Mouse (Mus musculus) hindbrain, postnatal 0 days (tissue): ENCODE data around the gene Carns1. TPM values are rescaled to one million over a fixed set of nuclear protein-coding genes. Genes with fewer than 3 reads are reported as not detected.

Experiments used
- ATAC-seq: fragments of 200-750 bp; cut with Nextera tagmentation; 2 replicates; pipeline ENCODE4 v1.8.0; 2017; ENCODE audit warnings: mild to moderate bottlenecking, moderate TSS enrichment, moderate library complexity
- DNase-seq: peaks from one replicate; pipeline ENCODE4 v3.0.0-alpha.2; 2015; ENCODE audit warnings: low spot score
- H3K27ac ChIP-seq: fragments of 300-500 bp; sonication (generic); 2 replicates; pipeline ENCODE4 v1.5.1; 2014; ENCODE audit warnings: mild to moderate bottlenecking
- H3K27me3 ChIP-seq: fragments of 300-500 bp; sonication (generic); 2 replicates; pipeline ENCODE4 v1.6.1; 2014; ENCODE audit warnings: low read length, mixed read lengths; ENCODE audit not compliant: insufficient read depth
- H3K36me3 ChIP-seq: fragments of 300-500 bp; sonication (generic); 2 replicates; pipeline ENCODE4 v1.6.1; 2014; ENCODE audit warnings: low read length, mixed read lengths; ENCODE audit not compliant: insufficient read depth
- H3K4me1 ChIP-seq: fragments of 300-500 bp; sonication (generic); 2 replicates; pipeline ENCODE4 v1.6.1; 2014; ENCODE audit warnings: antibody characterized with exemption, low read length, mixed read lengths; ENCODE audit not compliant: insufficient read depth
- H3K4me2 ChIP-seq: fragments of 300-500 bp; sonication (generic); 2 replicates; pipeline ENCODE4 v1.6.1; 2014; ENCODE audit warnings: low read depth, mild to moderate bottlenecking, low read length, moderate library complexity, mixed read lengths
- H3K4me3 ChIP-seq: fragments of 300-500 bp; sonication (generic); 2 replicates; pipeline ENCODE4 v1.5.1; 2014; ENCODE audit warnings: low read length
- H3K9ac ChIP-seq: fragments of 300-500 bp; sonication (generic); replicated peaks from 2 replicates; pipeline ENCODE4 v1.6.1; 2014; ENCODE audit warnings: mild to moderate bottlenecking, low read length, moderate library complexity, mixed read lengths
- H3K9me3 ChIP-seq: fragments of 300-500 bp; sonication (generic); 2 replicates; pipeline ENCODE4 v1.6.1; 2016; ENCODE audit warnings: low read length, mixed read lengths
- CTCF ChIP-seq: IDR thresholded peaks from 2 replicates; pipeline ENCODE4 v1.5.1; 2016; ENCODE audit warnings: antibody characterized with exemption, control low read depth, low read depth
- WGBS: fragments of 180-500 bp; shearing (Covaris S2); extraction: QIAGEN DNeasy Blood & Tissue Kit; methylation state at CpG from one replicate; pipeline ENCODE4 v1.1.7; 2014; 5-methylcytosine and 5-hydroxymethylcytosine counted together
- polyA plus RNA-seq: library from polyadenylated mRNA; unstranded; fragments of >200 nt; fragmentation: Nextera tagmentation; extraction: Ambion mirVana; gene quantifications from 2 replicates; pipeline ENCODE4 v1.2.1, GENCODE M21; 2015
- total RNA-seq: library from RNA; depleted of rRNA; stranded (reverse); fragments of >200 nt; gene quantifications from 2 replicates; pipeline ENCODE4 v1.2.3, GENCODE M21; 2014

Carns1 gene
- total and polyA plus RNA-seq, 2 experiments from 2014 or later = 7.5 to 8.3 TPM

DNA sequence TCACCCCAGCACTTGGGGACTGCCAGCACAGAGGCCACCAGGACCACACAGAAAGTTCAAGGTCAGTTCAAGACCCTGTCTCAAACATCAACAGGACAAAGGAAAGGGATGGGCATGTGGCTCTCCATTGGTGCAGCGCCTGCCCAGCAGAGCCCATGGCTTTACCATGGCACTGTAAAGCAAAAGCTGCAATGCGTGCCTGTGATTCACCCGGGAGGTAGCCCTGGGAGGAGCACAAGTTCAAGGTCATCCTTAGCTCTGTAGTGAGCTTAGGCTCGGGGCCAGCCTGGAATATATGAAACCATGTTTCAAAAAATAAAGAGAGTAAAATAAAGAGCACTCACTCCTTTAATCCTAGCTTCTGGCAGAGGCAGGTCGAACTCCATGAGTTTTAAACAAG is 23.4 kb downstream of the Carns1 start:
- Histone ChIP-seq H3K27ac (no peak overlapping the region), H3K36me3 (peaks cover 13% of the 10 kb centered on the region; the same call in 1 of the 2 replicates), H3K4me3 (no peak overlapping the region), H3K9ac (no peak overlapping the region), H3K9me3 (no peaks in the 10 kb centered on the region), H3K27me3 (no peaks in the 10 kb centered on the region), H3K4me1 (peaks cover 14% of the 10 kb centered on the region), H3K4me2 (no peak overlapping the region)
- ATAC-seq (no peak), DNase-seq (no peak)
- TF ChIP-seq CTCF = no peak
- 87% methylated on average over 5 of the region's 5 CpGs for WGBS

GRCm38 (mm10) chr19:4151488-4151860 is 23.8 kb downstream of the Carns1 start:
- ATAC-seq = no peak
- H3K4me3 ChIP-seq = no peak overlapping the region
- peaks cover 9% of the 10 kb centered on the region; the same call in 1 of the 2 replicates for H3K36me3 ChIP-seq
- no peak for TF ChIP-seq CTCF
- no peak overlapping the region for H3K27ac ChIP-seq
- no peak overlapping the region for H3K4me2 ChIP-seq
- no peak overlapping the region for H3K9ac ChIP-seq
- no peaks in the 10 kb centered on the region for H3K9me3 ChIP-seq
- WGBS = 72% methylated on average over 5 of the region's 5 CpGs
- no peak for DNase-seq
- H3K27me3 ChIP-seq = no peaks in the 10 kb centered on the region
- peaks cover 14% of the 10 kb centered on the region for H3K4me1 ChIP-seq

GRCm38 (mm10) chr19:4150567-4151487 is 24.5 kb downstream of the Carns1 start:
- Histone ChIP-seq H3K9ac (no peak overlapping the region), H3K27ac (no peak overlapping the region), H3K27me3 (no peaks in the 10 kb centered on the region), H3K4me1 (peaks cover 14% of the 10 kb centered on the region), H3K4me3 (no peak overlapping the region), H3K36me3 (peaks cover 9% of the 10 kb centered on the region; the same call in 1 of the 2 replicates), H3K4me2 (no peak overlapping the region), H3K9me3 (no peaks in the 10 kb centered on the region)
- DNase-seq (no peak), ATAC-seq (no peak)
- 85% methylated on average over 22 of the region's 22 CpGs for WGBS
- no peak for TF ChIP-seq CTCF

DNA sequence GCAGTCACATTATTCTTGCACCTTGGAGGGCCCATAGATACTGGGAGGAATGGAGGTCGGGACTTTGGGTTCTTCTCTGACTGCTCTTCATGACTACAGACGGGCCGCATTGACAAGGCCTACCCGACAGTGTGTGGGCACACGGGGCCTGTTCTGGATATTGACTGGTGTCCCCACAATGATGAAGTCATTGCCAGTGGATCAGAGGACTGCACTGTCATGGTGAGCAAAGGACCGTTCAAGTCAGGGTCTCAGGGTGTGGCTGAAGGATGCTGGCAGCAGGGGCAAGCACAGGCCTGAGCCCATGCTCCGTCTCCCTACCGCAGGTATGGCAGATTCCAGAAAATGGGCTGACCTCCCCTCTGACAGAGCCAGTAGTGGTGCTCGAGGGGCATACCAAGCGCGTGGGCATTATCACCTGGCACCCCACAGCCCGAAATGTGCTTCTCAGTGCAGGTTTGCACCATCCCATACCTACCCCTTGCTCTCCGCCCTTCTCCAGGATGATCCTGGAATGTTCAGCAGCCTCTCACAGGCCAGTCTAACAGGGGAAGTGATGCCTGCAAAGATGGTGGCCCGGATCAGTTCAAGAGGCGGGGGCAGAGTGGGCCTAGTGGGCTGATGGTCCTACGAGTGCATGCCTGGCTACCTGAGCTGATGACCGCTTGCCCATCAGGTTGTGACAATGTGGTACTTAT is 25.4 kb downstream of the Carns1 start:
- WGBS = 94% methylated on average over 17 of the region's 17 CpGs
- no peaks in the 10 kb centered on the region for H3K9me3 ChIP-seq
- peak overlapping the region; percentile 87; the same call in 1 of the 2 replicates for H3K4me2 ChIP-seq
- ATAC-seq (no peak), DNase-seq (no peak)
- no peak overlapping the region for H3K4me3 ChIP-seq
- no peaks in the 10 kb centered on the region for H3K27me3 ChIP-seq
- H3K27ac ChIP-seq = no peak overlapping the region
- no peak overlapping the region for H3K9ac ChIP-seq
- TF ChIP-seq CTCF = no peak
- peaks cover 14% of the 10 kb centered on the region for H3K4me1 ChIP-seq
- peaks cover 9% of the 10 kb centered on the region; the same call in 1 of the 2 replicates for H3K36me3 ChIP-seq

DNA sequence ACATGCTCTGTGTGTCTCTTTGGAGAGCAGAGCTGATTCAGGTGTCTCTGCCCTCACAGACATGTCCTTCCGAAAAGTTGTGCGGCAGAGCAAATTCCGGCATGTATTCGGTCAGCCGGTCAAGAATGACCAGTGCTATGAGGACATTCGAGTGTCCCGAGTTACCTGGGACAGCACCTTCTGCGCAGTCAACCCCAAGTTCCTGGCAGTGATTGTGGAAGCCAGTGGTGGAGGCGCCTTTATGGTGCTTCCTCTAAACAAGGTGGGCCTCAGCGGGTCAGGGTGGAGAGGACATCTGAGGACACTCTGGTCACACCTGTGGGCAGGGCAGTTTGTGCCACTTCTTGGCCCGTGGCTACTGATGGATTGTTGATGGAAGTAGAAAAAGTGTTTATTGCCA is 26.0 kb downstream of the Carns1 start:
- WGBS = 91% methylated on average over 11 of the region's 11 CpGs
- no peak for ATAC-seq
- peaks cover 9% of the 10 kb centered on the region; the same call in 1 of the 2 replicates for H3K36me3 ChIP-seq
- H3K27me3 ChIP-seq = no peaks in the 10 kb centered on the region
- H3K4me2 ChIP-seq = peak overlapping the region; percentile 87
- H3K9me3 ChIP-seq = no peaks in the 10 kb centered on the region
- H3K4me1 ChIP-seq = peaks cover 14% of the 10 kb centered on the region
- DNase-seq = no peak
- H3K9ac ChIP-seq = peak overlapping the region; percentile 90
- no peak for TF ChIP-seq CTCF
- H3K4me3 ChIP-seq = peak overlapping the region; percentile 92
- H3K27ac ChIP-seq = peak overlapping the region; percentile 79; the same call in 1 of the 2 replicates

DNA sequence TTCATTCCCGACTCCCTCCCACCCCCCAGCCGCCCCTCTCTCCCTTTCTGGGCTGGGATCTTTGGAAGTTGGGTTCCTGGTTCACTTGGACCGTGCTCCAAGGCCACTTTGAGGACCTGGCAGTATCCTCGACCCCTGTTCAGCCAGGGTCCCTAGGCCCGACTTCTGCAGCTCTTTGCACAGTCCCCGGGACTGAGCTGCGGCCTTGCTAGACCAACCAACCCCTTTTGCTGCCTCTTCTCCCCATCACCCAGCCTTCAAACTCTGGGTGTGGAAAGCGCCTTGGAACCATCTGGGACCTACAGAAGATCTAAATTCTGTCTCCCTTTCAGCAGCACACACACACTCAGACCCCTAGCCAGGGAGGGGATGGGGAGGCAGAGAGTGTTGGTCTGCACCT is 26.5 kb downstream of the Carns1 start:
- H3K9me3 ChIP-seq = no peaks in the 10 kb centered on the region
- H3K36me3 ChIP-seq = peaks cover 9% of the 10 kb centered on the region; the same call in 1 of the 2 replicates
- peak overlapping the region; percentile 90 for H3K9ac ChIP-seq
- H3K4me2 ChIP-seq = peak overlapping the region; percentile 87
- no peak for DNase-seq
- H3K27me3 ChIP-seq = no peaks in the 10 kb centered on the region
- peak overlapping the region; percentile 79 for H3K27ac ChIP-seq
- H3K4me1 ChIP-seq = peaks cover 14% of the 10 kb centered on the region
- ATAC-seq = peak; percentile 27
- no peak for TF ChIP-seq CTCF
- peak overlapping the region; percentile 92 for H3K4me3 ChIP-seq
- WGBS = 3% methylated on average over 8 of the region's 8 CpGs
